Mouse (Mus musculus) frontal cortex, postnatal 14 days (tissue): ENCODE data around the gene Gtf2ird1.
"Not testable (repeated sequence)": the region's sequence is repeated elsewhere in the genome, so short reads cannot be mapped to it uniquely, and the experiment has no call there.

ENCODE experiments used
- DNase-seq, 2 experiments: peaks; one replicate each; pipeline ENCODE4 v3.0.0; 2022; ENCODE audit warnings: low spot score in 2 of 2

Gene Gtf2ird1

DNA sequence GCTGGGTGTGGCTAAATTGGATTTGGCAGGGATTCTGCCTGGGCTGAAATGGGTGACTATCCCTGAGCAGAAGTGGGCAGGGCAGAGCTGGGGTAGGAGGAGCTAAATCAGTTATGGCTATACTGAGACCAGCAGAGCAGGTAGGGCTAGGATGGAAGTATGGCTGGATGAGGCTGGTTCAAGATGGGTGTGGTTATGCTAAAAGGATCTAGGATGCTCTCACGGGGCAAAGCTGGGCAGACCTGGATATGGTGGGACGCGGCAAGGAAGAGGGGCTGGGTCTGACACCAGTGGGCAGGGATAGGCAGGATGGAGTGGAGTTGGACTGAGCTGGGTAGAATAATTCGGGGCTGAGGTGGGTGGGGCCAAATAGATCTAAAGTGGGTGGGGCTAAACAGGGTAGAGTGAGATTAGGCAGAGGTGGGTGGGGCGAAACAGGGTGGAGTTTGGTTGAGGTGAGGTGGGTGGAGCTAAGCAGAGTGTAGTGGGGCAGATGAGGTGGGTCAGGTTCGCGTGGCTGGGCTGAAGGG, 46.1 kb downstream of the Gtf2ird1 start:
- no peak for DNase-seq

DNA sequence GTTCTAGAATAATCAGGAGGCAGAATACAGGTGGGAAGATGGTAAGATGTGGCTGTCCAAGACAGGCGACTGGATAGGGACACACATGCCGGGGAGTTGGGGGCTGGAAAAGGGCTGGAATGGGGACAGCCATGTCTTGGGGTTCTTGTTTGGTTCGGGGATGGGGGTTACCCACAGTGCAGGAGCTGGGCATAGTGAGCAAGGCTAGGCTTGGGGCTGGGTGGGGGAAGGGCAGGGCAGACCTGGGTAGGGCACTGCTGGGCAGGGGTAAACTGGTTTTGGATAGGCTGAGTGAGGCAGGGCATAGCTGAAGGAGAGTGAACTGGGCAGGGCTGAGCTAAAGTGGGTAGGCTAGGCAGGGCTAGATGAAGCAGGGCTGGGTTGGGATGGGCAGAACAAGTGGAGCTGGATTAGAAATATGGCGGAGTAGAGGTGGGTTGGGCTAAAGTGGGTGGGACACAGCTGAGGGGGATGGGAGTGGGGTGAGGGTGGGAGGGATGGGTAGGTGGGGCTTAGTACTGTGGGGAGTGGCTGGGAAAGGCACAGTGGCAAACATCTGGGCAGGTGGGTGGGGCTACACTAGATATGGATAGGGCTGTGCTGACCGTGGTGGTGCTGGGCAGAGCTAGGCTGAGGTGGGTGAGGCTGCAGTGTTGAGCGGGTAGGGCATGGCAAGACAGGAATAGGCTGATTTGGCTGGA, 46.8 kb downstream of the Gtf2ird1 start:
- DNase-seq: no peak

DNA sequence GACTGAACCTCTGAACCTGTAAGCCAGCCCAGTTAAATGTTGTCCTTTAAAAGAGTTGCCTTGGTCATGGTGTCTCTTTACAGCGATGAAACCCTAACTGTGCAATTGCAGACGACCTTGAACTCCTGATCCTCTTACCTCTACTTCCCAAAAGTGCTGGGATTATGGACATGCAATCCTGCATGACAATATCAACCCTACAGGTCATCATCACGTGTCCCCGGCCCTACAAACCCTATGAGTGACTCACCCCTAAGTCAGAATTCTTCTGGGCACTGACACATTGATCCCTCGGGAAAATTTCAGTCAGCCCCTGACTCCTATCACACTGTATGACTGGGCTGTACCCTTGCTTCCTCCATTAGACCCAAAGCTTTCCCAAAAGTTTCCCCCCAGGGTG, 48.4 kb downstream of the Gtf2ird1 start:
- DNase-seq: no peak

DNA sequence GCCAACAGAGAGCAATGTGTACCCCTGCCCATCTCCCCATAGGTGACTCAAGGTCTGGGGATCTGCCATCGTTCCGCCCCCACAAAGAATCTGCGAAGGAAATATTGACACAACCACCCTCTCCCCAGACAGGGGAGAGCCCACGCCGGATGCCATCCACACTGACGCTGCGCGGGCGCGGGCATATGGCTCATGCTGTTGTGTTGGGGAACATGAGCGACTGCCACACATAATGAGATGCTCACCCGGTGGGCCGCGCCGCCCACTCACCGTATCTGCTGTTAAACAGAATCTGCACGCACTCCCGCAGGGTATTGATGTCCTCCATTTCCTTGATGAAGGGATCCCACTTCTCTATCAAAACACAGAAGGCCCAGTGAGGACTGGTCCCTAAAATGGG, 54.7 kb downstream of the Gtf2ird1 start:
- peak; percentile 32 to 54 for DNase-seq

DNA sequence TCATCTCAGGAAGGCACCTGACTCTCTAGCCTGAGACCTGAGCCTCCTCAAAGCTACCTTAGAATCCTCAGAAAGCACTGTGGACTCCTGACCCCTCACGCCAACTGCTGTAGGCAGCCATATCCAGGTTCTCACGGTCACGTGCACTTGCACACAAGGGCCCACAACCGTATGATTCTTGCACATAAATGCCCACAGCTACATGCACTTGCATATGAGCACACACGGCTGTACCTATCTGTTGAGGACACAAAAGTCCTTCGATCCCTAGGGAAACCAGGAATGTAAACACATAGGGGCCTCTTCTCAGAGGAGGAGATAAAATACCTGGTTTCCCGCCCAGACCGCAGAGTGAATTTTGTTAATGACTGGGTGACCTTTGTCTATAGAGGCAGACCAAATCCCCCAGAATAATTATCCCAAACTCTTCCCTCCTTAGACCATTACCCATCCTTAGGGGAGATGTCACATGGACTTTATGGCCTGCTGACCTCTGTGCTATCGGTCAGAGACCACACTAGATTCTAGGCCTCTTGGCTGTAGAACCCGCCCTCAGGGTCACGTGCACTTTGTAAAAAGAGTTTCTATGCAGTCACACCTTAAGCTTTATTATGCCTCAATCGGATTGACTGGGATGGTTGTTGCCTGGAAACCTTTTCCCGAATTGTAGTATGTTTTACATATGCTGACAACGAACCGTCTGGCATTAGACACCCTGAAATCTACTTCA, 58.9 kb downstream of the Gtf2ird1 start:
- no peak for DNase-seq

DNA sequence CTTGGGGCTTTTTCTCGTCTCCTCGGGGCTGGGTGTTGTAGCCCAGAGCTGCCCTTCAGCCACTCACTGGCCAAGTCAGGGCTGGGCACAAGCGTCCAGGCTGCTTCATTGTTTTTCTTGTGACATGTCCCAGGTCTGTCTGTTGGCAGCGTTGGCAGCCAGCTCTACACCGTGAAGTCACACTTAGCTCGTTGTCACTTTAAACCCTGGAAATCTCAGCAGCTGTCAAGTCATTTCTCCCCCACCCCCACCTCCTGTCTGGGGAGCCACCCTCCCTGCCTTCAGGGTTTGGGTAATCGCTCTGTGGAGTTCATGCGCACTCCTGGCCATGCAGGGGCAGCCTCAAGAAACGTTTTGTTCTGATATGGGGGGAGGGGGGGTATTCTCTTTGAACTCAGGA, 60.0 kb downstream of the Gtf2ird1 start:
- no peak for DNase-seq

DNA sequence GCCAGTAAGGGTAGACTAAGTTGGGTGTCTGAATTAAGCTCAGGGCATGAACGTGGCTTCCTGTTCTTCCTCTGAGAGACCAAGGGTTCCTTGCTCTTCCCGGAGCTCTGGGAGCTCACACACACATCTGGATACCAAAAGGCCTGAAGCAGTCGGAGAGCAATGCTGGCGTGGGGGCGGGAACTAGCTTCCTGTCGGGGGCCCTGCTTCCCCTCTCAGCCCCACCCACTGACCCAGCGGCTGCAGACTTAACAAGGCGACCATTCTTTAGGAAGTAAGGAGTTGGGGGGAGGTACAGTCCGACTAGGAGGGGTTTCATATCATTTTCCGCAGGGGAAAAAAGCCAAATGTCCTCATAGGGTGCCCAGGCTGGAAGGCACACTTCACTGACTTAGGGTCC, 61.9 kb downstream of the Gtf2ird1 start:
- no peak for DNase-seq

DNA sequence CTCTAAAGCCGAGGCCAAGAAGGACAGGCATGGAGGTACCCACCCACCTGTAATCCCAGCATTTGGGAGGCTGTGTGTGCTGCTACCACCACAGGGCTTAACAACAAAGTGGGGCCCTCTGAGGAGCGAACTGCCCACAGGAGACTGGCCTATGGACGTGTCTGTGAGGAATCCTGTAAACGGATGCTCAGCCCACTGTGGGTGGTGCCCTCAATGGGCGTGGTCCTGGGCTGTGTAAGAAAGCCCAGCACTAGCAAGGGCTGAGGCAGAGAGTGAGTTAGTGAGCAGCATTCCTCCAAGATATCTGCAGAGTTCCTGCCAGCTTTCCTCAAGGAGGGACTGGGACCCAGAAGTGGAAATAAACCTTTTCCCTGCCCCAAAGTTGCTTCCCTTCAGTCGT, 62.9 kb downstream of the Gtf2ird1 start:
- no peak for DNase-seq

DNA sequence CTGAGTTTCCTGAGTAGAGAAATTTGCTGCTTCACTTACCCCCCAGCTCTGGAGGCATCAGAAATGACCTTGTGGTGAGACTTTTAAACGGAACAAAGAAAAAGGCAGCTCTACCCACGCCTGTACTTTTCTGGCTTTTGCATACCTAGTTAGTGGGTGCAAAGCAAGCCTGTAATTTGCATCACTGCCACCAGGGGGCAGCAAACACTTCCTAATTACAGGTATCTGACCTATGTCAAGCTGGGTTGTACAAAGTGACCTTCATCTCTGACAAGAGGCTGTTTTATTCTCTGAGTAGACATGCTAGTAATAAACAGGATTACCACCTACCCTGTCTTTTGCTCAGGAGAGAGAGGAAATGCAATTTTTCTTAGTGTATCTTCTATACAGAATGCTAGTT, 71.4 kb downstream of the Gtf2ird1 start:
- peak; percentile 29 to 58 for DNase-seq

DNA sequence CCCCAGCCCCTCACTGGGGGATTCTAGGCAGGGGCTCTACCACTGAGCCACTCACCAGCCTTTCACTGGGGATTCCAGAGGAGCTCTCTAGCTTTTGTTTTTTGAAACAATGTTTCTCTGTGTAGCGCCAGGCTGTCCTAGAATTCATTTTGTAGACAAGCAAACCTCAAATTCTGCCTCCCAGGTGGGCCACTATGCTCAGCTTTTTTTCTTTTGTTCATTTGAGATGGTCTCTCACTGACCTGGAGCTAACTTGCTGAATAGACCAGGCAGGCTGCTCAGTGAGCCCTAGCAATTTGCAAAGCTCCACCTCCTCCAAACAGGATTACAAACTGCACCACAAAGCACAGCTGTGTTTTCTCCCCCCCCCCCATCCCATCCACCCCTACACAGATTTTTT, 81.3 kb downstream of the Gtf2ird1 start:
- no peak for DNase-seq

DNA sequence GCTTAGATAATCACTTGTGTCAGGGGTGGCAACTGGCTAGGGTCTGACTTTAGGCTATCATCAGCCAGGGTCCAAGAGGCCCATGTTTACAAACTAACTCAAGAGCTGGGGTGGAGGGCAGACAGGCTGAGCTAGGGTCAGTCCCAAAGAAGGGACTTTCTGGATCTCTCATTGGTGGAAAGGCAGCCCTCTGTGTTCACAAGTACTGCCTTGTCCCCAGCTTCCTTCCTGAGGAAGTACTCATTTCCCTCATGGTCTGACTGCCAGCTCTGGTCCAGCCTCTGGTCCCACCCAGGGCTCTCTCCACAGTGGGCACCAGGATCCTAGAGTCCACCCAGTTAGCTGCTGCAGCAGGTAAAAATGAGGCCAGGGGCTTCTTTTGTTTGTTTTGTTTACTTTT, 82.0 kb downstream of the Gtf2ird1 start:
- peak in 1 of 2 experiments; percentile 20 for DNase-seq

DNA sequence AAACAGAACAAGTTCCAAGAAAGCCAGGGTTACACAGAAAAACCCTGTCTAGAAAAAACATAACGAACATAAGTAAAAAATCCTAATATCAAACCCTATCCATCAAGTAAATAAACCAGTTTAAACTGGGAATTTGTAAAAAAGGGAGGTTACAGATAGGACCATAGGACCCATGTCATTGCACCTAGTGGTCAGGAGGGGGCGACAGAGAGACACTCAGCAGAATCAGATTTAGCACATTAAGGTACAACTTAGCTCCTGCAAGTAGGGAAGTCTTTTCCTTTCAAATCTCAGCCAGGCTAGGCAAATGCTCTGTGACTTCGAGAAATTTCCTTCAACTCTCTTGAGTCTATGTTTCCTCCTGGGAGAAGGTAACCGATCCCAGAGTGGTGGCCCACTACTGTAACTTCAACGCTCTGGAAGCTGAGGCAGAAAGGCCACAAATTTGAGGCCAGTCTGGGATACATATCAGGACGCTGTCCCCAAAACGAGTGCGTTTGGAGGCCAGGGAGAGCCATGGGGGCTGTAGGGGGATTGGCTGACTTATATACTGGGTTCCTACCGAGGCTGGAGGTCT, 82.5 kb downstream of the Gtf2ird1 start:
- DNase-seq: peak; percentile 43 to 48

DNA sequence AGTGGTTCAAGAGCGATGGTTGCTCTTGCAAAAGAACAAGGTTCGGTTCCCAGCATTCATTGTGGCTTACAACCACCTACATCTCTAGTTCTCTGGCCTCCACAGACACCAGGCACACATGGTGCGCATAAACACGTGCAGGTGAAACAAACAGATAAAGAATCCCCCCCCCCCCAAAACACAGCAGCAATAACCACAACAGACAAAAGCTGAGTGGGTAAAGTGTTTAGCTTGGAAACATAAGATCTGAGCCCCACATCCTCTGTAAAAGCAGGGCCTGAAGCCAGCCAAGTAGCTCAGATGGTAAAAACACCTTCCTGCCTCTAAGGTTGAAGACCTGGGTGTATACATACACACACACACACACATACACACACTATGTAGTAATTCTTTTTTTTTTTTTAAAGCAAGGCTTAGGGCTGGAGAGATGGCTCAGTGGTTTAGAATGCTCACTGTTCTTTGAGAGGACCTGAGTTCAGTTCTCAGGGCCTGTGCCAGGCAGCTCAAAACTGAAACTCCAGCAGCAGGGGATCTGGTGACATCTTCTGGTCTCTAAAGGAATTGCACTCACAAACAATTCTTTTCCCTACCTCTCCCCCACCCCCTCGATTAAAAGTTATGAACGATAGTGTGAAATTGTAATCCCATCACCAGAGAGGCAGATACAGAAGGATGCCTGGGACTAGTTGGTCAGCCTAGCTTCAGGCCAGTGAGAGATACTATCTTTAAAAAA, 83.4 kb downstream of the Gtf2ird1 start:
- DNase-seq: no peak

DNA sequence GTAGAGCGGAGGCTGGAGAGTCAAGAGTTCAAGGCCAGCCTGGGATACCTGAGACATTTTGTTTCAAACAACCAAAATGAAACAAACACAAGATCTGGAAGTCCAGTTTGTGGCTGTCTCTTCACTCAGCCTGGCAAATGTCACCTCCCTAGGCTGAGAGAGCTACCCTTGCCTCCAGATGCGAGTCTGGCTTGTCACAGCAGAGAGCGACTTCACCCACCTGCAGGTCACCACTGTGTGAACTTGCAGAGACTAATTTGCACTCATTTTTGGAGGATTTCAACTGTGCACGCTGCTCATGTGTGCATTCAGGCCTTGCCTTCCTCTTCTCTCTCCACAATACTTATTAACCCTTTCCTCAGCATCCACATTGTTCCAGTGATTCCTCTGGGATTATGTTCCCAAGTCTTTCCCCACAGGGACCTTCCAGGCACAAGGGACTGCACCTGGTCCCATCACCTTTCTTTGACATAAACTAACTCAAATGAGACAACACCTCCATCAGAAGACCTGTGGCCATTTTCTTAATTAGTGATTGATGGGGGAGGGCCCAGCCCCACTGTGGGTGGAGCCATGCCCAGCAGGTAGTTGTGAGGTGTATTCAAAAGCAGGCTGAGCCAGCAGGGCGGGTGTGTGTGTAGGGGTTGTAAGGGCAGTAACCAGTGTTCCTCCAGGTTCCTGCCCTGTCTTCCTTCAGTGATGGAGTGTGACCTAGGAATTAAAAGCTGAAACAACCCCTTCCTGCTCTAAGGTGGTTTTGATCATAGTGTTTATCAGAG, 84.8 kb downstream of the Gtf2ird1 start:
- no peak for DNase-seq

DNA sequence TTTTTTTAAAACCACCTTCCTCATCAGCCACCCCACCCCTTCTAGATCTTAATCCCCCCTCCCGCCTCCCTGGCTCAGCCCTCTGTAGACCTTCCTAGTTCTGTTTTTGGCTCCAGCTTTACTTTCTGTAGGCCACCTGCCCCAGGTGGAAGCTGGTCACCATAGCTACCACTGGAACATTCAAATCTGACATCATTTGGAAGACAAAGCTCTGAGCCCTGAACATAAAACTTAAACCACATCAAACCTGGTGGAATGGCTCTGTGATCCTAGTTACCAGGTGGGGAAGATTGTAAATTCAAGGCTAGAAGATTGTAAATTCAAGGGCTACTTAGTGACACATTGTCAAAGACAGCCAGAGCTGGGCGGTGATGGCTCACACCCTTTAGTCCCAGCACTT, 85.7 kb downstream of the Gtf2ird1 start:
- no peak for DNase-seq

DNA sequence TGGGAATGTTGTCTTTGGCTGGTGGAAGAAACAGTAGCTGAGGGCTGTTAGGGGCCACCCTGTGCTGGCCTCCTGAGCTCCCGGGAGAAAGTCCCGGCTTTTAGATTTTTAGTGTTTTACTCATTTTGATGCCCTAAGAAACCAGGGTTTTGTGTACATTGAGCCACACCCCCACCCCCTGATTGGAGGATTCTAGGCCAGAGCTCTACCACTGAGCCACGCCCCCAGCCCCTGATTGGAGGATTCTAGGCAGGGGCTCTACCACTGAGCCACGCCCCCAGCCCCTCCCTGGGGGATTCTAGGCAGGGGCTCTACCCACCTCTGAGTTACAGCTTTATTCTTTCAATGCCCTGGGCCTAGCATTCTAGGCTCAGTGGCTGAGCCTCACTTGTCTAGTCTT, 97.4 kb downstream of the Gtf2ird1 start:
- no peak for DNase-seq

DNA sequence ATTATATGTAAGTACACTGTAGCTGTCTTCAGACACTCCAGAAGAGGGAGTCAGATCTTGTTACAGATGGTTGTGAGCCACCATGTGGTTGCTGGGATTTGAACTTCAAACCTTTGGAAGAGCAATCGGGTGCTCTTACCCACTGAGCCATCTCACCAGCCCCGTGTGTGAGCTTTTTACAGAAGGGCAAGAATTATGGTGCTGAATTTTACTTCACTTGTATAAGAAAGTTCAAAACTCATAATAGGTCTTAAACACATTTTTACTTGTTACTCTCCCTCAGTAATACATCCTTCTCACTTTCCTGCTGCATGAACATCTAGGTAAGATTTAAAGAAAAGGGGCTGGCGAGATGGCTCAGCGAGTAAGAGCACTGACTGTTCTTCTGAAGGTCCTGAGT, 101.1 kb downstream of the Gtf2ird1 start:
- not testable (repeated sequence) for DNase-seq

DNA sequence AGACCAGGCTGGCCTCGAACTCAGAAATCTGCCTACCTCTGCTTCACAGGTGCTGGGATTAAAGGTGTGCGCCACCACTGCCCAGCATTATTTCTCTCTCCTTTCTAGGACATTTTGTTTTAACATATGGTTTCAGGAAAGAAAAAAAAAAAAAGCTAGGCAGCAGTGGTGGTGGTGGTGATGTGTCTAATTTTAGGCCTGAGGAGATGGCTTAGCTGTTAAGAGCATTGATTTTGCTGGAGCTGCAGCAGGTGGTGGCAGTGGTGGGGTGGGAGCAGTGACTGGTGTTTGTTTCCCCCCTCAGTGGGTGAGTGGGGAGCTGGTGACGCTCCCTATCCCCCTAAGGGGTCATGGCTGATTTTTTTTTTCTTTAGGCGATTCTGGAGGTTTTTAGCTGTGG, 103.4 kb downstream of the Gtf2ird1 start:
- DNase-seq: no peak

DNA sequence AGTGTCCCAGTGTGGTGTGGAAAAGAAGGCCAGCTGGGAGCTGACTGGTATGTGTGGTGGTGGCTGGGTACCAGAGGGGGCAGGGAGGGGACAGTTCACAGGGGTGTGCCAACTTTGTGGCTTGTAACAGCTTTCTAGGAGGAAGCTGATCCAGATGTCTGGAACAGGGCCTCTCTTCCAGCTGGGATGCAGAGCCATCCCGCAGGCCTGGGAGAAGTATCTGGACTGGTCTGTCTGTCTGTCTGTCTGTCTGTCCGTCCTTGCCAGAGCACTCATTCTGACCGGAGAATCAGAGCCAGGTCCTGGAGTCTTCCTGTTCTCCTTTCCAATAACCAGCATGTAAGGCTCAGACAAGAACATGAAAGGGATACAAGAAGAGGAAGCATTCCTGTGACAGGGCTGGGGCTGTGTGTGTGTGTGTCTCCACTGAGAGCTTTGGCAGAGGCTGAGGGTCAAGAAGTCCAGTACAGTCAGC, 104.0 kb downstream of the Gtf2ird1 start:
- DNase-seq: no peak

DNA sequence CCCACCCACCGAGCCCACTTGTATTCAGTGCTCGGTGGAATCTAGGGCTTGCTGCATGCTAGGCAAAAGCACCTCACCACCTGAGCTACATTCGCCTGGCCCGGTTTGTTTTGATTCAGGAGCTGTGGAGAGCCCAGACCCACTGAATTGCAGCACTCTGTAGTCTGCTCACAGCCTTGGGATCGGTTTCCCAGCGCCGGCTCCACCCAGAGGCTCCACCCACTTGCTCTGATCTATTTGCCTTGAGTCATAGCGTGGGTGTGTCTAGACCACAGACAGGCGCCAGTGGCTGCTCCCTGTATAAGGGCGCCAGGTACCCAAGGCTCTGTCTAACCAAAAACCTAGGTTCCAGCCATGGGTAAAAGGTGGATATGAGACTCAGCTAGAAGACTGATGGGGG, 105.9 kb downstream of the Gtf2ird1 start:
- no peak for DNase-seq

DNA sequence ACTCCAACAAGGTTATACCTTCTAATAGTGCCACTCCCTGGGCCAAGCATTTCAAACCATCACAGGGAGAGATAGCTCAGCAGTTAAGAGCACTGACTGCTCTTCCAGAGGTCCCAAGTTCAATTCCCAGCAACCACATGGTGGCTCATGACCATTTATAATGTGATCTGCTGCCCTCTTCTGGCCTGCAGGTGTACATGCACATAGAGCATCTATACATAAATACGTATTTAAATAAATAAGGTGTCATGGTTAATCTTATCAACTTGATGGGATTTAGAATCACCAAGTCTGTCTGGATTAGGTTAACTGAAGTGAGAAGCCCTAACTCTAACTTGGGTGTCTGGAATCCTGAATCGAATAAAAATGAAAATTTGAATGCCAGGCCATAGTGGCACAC, 109.5 kb downstream of the Gtf2ird1 start:
- DNase-seq: no peak
